Mouse (Mus musculus): ENCODE measurements around the gene Tra2b.

DNA sequence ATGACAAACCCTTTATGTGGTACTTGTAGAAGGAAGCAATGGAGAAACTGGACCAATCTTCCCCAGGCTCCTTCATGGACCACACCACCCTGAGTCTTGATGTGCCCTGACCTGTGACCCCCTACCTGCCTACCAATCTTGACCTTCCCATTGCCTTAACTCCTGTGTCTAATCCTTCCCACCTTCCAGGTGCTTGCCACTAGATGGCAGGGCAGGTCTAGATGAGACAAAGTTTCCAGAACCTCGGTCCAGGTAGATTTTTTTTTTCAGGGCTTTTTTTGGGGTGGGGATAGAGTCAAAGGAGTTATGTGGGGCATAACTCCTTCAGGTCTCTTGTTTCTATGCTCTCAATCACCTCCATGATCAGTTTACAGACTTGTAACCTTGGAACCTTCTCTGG lies 44.8 kb upstream of the Tra2b start:
- 0 out of 2 replicates have a peak, but pooled peaks have one; percentile 26 for TF ChIP-seq EP300 (IDR thresholded peaks at IDR 0.05; ENCODE audit: insufficient read depth, low read depth, low read length)
- TF ChIP-seq POLR2A (IDR thresholded peaks at IDR 0.05; ENCODE audit: insufficient read depth, low read depth, low read length): no peak

Measured in heart, adult 2 months (tissue).